Mouse (Mus musculus) stomach, postnatal 0 days (tissue): ENCODE results near the gene Hs3st5. TPM values are rescaled to one million over a fixed set of nuclear protein-coding genes. Genes with fewer than 3 reads are reported as not detected.

ENCODE experiments used
- ATAC-seq: fragments of 200-750 bp; cut with Nextera tagmentation; 2 replicates; pipeline ENCODE4 v1.8.0; 2017; ENCODE audit not compliant: low FRiP score, low TSS enrichment
- DNase-seq: peaks from one replicate; pipeline ENCODE4 v3.0.0-alpha.2; 2016; ENCODE audit warnings: low spot score
- H3K27ac ChIP-seq: fragments of 300-500 bp; sonication (generic); replicated peaks from 2 replicates; pipeline ENCODE4 v1.5.1; 2014; ENCODE audit warnings: mild to moderate bottlenecking, control low read depth
- H3K27me3 ChIP-seq: fragments of 300-500 bp; sonication (generic); 2 replicates; pipeline ENCODE4 v1.6.1; 2014; ENCODE audit warnings: low read length; ENCODE audit not compliant: control insufficient read depth, insufficient read depth
- H3K36me3 ChIP-seq: fragments of 300-500 bp; sonication (generic); 2 replicates; pipeline ENCODE4 v1.6.1; 2014; ENCODE audit warnings: low read length, mixed read lengths; ENCODE audit not compliant: control insufficient read depth, insufficient read depth
- H3K4me1 ChIP-seq: fragments of 300-500 bp; sonication (generic); replicated peaks from 2 replicates; pipeline ENCODE4 v1.6.1; 2014; ENCODE audit warnings: antibody characterized with exemption; ENCODE audit not compliant: control insufficient read depth, insufficient read depth
- H3K4me2 ChIP-seq: fragments of 300-500 bp; sonication (generic); replicated peaks from 2 replicates; pipeline ENCODE4 v1.6.1; 2014; ENCODE audit warnings: low read depth, mild to moderate bottlenecking, control low read depth, moderate library complexity
- H3K4me3 ChIP-seq: fragments of 300-500 bp; sonication (generic); 2 replicates; pipeline ENCODE4 v1.5.1; 2014; ENCODE audit warnings: low read depth, low read length, control low read depth
- H3K9ac ChIP-seq: fragments of 300-500 bp; sonication (generic); 2 replicates; pipeline ENCODE4 v1.6.1; 2014; ENCODE audit warnings: mild to moderate bottlenecking, low read length, control low read depth, mixed read lengths
- H3K9me3 ChIP-seq: fragments of 300-500 bp; sonication (generic); 2 replicates; pipeline ENCODE4 v1.6.1; 2016; ENCODE audit warnings: low read length; ENCODE audit not compliant: control insufficient read depth
- CTCF ChIP-seq: IDR thresholded peaks from 2 replicates; pipeline ENCODE4 v1.5.1; 2016; ENCODE audit warnings: antibody characterized with exemption, low read depth, mild to moderate bottlenecking, moderate library complexity
- EP300 ChIP-seq: optimal IDR thresholded peaks from 2 replicates; pipeline ENCODE3; 2016; ENCODE audit warnings: antibody characterized with exemption
- WGBS: fragments of 180-500 bp; shearing (Covaris S2); extraction: QIAGEN DNeasy Blood & Tissue Kit; methylation state at CpG from one replicate; pipeline ENCODE4 v1.1.7; 2014; 5-methylcytosine and 5-hydroxymethylcytosine counted together
- polyA plus RNA-seq: library from polyadenylated mRNA; unstranded; fragments of >200 nt; fragmentation: Nextera tagmentation; extraction: Ambion mirVana; gene quantifications from 2 replicates; pipeline ENCODE4 v1.2.1, GENCODE M21; 2015

Hs3st5 gene
- polyA plus RNA-seq, 1 experiment from 2014 or later = 1.0 TPM

DNA sequence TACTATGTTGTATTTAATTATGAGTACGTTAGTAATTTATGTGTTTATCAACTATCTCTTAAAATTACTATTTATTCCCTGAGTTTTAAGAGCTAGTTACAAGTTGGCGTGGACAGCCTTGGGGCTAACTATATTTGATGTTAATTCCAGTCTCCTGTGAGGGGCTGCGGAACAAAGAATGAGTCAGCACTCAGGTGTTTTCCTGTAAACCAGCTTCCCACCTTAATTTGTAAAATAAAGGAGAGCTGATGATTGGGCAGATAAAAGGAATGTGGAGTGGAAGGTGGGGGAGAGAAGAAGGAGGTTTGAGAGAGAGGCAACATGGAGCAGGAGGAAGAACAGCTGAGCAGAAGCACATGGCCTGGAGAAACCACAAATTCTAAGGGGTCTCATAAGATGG lies 343.6 kb downstream of the Hs3st5 start:
- no peak overlapping the region for H3K4me2 ChIP-seq
- ATAC-seq (no peak), DNase-seq (no peak)
- no peaks in the 10 kb centered on the region for H3K9me3 ChIP-seq
- H3K27ac ChIP-seq = no peak overlapping the region
- H3K9ac ChIP-seq = no peak overlapping the region
- no peak overlapping the region for H3K4me3 ChIP-seq
- H3K27me3 ChIP-seq = no peaks in the 10 kb centered on the region
- H3K4me1 ChIP-seq = no peaks in the 10 kb centered on the region
- no peaks in the 10 kb centered on the region for H3K36me3 ChIP-seq
- 83% methylated on average over 3 of the region's 3 CpGs for WGBS
- TF ChIP-seq CTCF (no peak), EP300 (no peak)

- 77% methylated on average over 2 of the region's 2 CpGs for WGBS
- ATAC-seq (no peak), DNase-seq (no peak)
- Histone ChIP-seq H3K4me2 (no peak overlapping the region), H3K9ac (no peak overlapping the region), H3K27me3 (no peaks in the 10 kb centered on the region), H3K4me1 (no peaks in the 10 kb centered on the region), H3K27ac (no peak overlapping the region), H3K36me3 (no peaks in the 10 kb centered on the region), H3K9me3 (no peaks in the 10 kb centered on the region), H3K4me3 (no peak overlapping the region)
- TF ChIP-seq CTCF = no peak
- TF ChIP-seq EP300 = no peak
These were observed 355.7 kb downstream of the Hs3st5 start for GRCm38 (mm10) chr10:36862127-36862895.
